Mouse (Mus musculus) lung, postnatal 14 days (tissue): ENCODE measurements around the gene Vil1.
"Not testable (repeated sequence)": the region's sequence is repeated elsewhere in the genome, so short reads cannot be mapped to it uniquely, and the experiment has no call there.

Experiments
- DNase-seq: peaks from one replicate; pipeline ENCODE4 v3.0.0; 2021

Gene Vil1

GRCm38 (mm10) chr1:74388398-74388920 lies 20.7 kb upstream of the Vil1 start:
- DNase-seq, result no peak

GRCm38 (mm10) chr1:74389831-74390286 lies 19.3 kb upstream of the Vil1 start:
- peak; percentile 48 for DNase-seq

GRCm38 (mm10) chr1:74390287-74390906 lies 18.8 kb upstream of the Vil1 start:
- DNase-seq, result peak; percentile 80

- peak; percentile 98 for DNase-seq
These were observed 18.0 kb upstream of the Vil1 start, which contains the start of gene Ctdsp1 for GRCm38 (mm10) chr1:74390924-74391748. TSS of gene Ctdsp1 (plus strand) at chr1:74391509.

GRCm38 (mm10) chr1:74391844-74392441 lies 17.2 kb upstream of the Vil1 start:
- DNase-seq, result peak; percentile 80

- no peak for DNase-seq
These were observed 16.7 kb upstream of the Vil1 start for GRCm38 (mm10) chr1:74392446-74392994.

- DNase-seq, result no peak
These were observed 16.2 kb upstream of the Vil1 start for GRCm38 (mm10) chr1:74393010-74393409.

- no peak for DNase-seq
These were observed 15.5 kb upstream of the Vil1 start for GRCm38 (mm10) chr1:74393697-74394096.

- no peak for DNase-seq
These were observed 14.9 kb upstream of the Vil1 start for GRCm38 (mm10) chr1:74394311-74394710.

GRCm38 (mm10) chr1:74394858-74395257 lies 14.3 kb upstream of the Vil1 start:
- DNase-seq, result no peak

GRCm38 (mm10) chr1:74395290-74395689 lies 13.9 kb upstream of the Vil1 start:
- DNase-seq, result no peak

- not testable (repeated sequence) for DNase-seq
These were observed 12.5 kb upstream of the Vil1 start for GRCm38 (mm10) chr1:74396456-74397222.

GRCm38 (mm10) chr1:74397268-74397918 lies 11.8 kb upstream of the Vil1 start:
- DNase-seq, result peak; percentile 99

GRCm38 (mm10) chr1:74397919-74398451 lies 11.2 kb upstream of the Vil1 start:
- peak; percentile 82 for DNase-seq

- no peak for DNase-seq
These were observed 8.6 kb upstream of the Vil1 start for GRCm38 (mm10) chr1:74400531-74400930.

- no peak for DNase-seq
These were observed 8.0 kb upstream of the Vil1 start for GRCm38 (mm10) chr1:74401015-74401702.

- no peak for DNase-seq
These were observed 5.0 kb upstream of the Vil1 start for GRCm38 (mm10) chr1:74404206-74404605.

- DNase-seq, result no peak
These were observed 2.7 kb downstream of the Vil1 start for GRCm38 (mm10) chr1:74411753-74412325.

- no peak for DNase-seq
These were observed 3.5 kb downstream of the Vil1 start for GRCm38 (mm10) chr1:74412711-74413110.

- no peak for DNase-seq
These were observed 6.0 kb downstream of the Vil1 start for GRCm38 (mm10) chr1:74415143-74415542.
